Mouse (Mus musculus) lung, embryonic 14.5 days (tissue): ENCODE data around the gene Gpsm1. TPM values are rescaled to one million over a fixed set of nuclear protein-coding genes. Genes with fewer than 3 reads are reported as not detected.

Experiments
- ATAC-seq: fragments of 200-750 bp; cut with Nextera tagmentation; 2 replicates; pipeline ENCODE4 v1.8.0; 2017; ENCODE audit warnings: mild to moderate bottlenecking, moderate TSS enrichment, moderate library complexity; ENCODE audit not compliant: insufficient read depth
- DNase-seq: peaks from one replicate; pipeline ENCODE4 v3.0.0-alpha.2; 2015
- H3K27ac ChIP-seq: fragments of 300-500 bp; sonication (generic); 2 replicates; pipeline ENCODE4 v1.5.1; 2014; ENCODE audit warnings: low read depth, mild to moderate bottlenecking, moderate library complexity
- H3K27me3 ChIP-seq: fragments of 300-500 bp; sonication (generic); 2 replicates; pipeline ENCODE4 v1.6.1; 2014; ENCODE audit warnings: low read length, control low read depth; ENCODE audit not compliant: insufficient read depth
- H3K36me3 ChIP-seq: fragments of 300-500 bp; sonication (generic); 2 replicates; pipeline ENCODE4 v1.6.1; 2014; ENCODE audit warnings: control low read depth; ENCODE audit not compliant: insufficient read depth
- H3K4me1 ChIP-seq: fragments of 300-500 bp; sonication (generic); 2 replicates; pipeline ENCODE4 v1.6.1; 2014; ENCODE audit warnings: antibody characterized with exemption, control low read depth; ENCODE audit not compliant: insufficient read depth
- H3K4me2 ChIP-seq: fragments of 300-500 bp; sonication (generic); 2 replicates; pipeline ENCODE4 v1.6.1; 2014; ENCODE audit warnings: mild to moderate bottlenecking
- H3K4me3 ChIP-seq: fragments of 300-500 bp; sonication (generic); 2 replicates; pipeline ENCODE4 v1.5.1; 2014; ENCODE audit warnings: low read depth, low read length
- H3K9ac ChIP-seq: fragments of 300-500 bp; sonication (generic); 2 replicates; pipeline ENCODE4 v1.6.1; 2014
- H3K9me3 ChIP-seq: fragments of 300-500 bp; sonication (generic); 2 replicates; pipeline ENCODE4 v1.6.1; 2016; ENCODE audit warnings: low read depth, low read length, control low read depth
- CTCF ChIP-seq: IDR thresholded peaks from 2 replicates; pipeline ENCODE4 v1.5.1; 2016; ENCODE audit warnings: antibody characterized with exemption, low read depth
- WGBS: fragments of 180-500 bp; shearing (Covaris S2); extraction: QIAGEN DNeasy Blood & Tissue Kit; methylation state at CpG from one replicate; pipeline ENCODE4 v1.1.7; 2014; 5-methylcytosine and 5-hydroxymethylcytosine counted together
- polyA plus RNA-seq: library from polyadenylated mRNA; unstranded; fragments of >200 nt; fragmentation: Nextera tagmentation; extraction: Ambion mirVana; gene quantifications from 2 replicates; pipeline ENCODE4 v1.2.1, GENCODE M21; 2014

The Gpsm1 gene
- 37.9 and 40.5 TPM in 2 replicates for polyA plus RNA-seq

DNA sequence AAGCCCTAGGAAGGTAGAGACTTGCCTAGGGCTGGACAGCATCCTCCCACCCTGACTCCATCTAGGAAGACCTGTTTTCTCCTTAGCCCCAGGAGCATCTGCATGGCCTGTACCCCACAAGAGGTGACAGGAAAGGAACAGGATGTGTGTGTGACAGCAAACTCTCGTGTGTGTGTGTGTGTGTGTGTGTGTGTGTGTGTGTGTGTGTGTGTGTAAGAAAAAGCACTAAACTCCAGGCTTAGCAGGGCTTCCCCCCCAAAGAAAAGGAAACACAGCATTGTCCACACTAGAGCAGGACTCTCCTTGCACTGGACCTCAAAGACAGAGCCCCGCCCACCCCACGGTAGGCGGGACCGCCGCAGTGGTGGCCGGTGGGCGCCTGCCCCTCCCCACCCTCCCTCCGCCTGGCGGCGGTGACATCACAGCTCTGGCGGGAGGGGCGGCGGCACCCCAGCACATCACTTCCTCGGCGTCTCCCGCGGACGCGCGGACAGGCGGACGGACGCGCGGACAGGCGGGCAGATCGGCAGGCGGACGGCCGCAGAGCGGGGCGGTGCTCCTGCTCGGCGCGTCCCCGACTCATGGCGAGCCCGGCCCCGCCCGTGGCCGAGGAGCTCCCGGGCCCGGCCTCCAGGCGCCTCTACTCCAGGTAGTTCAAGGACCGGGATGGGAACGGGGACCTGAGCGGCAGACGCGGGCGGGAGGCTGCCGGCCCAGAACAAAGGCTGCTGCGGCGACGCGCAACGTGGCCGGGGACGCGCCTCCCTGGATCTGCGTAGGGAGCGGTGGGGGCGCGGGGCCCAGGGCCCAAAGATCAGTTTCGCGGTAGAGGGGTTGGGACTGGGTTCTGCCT, at the start of gene Gpsm1:
Gene Gpsm1, plus strand, starts transcription at position 444 of the 853 bp plus-strand sequence.
- no peaks in the 10 kb centered on the region for H3K9me3 ChIP-seq
- TF ChIP-seq CTCF, result no peak
- H3K4me2 ChIP-seq, result peak within 1 kb of the TSS; percentile 92
- peak within 1 kb of the TSS; percentile 99 for H3K27ac ChIP-seq
- ATAC-seq (peak; percentile 68), DNase-seq (peak; percentile 95)
- H3K9ac ChIP-seq, result peak within 1 kb of the TSS; percentile 92
- peaks cover 34% of the 10 kb centered on the region for H3K4me1 ChIP-seq
- H3K36me3 ChIP-seq, result peaks cover 17% of the 10 kb centered on the region; the same call in 1 of the 2 replicates
- WGBS, result under 1% methylated on average over 62 of the region's 66 CpGs
- H3K4me3 ChIP-seq, result peak within 1 kb of the TSS; percentile 87
- no peaks in the 10 kb centered on the region for H3K27me3 ChIP-seq

DNA sequence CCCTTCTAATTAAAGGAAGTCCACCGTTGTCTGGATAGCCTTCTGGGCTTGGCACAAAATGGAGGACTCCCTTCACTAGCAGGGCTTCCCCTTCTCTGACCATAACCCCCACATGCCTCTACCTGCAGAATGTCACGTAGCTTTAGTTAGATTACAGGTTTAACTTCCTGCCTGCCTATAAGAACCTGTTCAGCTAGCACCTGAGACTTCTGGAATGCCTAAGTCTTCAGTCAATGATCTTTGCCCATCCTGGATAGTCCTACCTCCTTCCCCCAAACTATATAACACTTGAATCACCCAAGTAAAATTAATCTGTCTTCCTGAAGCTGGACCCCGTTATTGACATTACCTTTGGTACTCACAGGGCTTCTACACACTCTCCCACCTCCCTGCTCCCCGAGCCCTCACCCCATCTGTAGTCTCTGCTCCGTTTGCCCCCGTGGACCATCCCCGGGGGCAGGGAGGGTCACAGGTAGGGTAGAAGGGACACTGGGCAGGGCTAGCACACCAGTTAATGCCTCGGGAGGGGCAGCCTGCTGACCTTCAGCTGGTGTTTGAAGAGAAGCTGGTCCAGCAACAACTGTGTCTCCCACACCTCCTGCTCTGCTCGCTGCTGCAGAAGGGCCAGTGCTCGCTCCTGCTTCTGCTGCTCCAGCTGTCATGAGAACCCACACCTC, 49.1 kb upstream of the Gpsm1 start:
- Histone ChIP-seq H3K27me3 (no peaks in the 10 kb centered on the region), H3K4me1 (no peaks in the 10 kb centered on the region), H3K9ac (no peak overlapping the region), H3K4me3 (no peak overlapping the region), H3K4me2 (no peak overlapping the region), H3K36me3 (no peaks in the 10 kb centered on the region), H3K9me3 (no peaks in the 10 kb centered on the region), H3K27ac (no peak overlapping the region)
- WGBS, result 66% methylated on average over 10 of the region's 10 CpGs
- DNase-seq, result no peak
- no peak for TF ChIP-seq CTCF
- no peak for ATAC-seq

GRCm38 (mm10) chr2:26268216-26268615, 47.1 kb upstream of the Gpsm1 start:
- no peaks in the 10 kb centered on the region for H3K27me3 ChIP-seq
- H3K27ac ChIP-seq, result no peak overlapping the region
- no peak for TF ChIP-seq CTCF
- H3K4me3 ChIP-seq, result no peak overlapping the region
- H3K9ac ChIP-seq, result no peak overlapping the region
- H3K9me3 ChIP-seq, result no peaks in the 10 kb centered on the region
- H3K36me3 ChIP-seq, result no peaks in the 10 kb centered on the region
- no peak overlapping the region for H3K4me2 ChIP-seq
- no peak for DNase-seq
- H3K4me1 ChIP-seq, result no peaks in the 10 kb centered on the region
- no peak for ATAC-seq
- 62% methylated on average over 3 of the region's 3 CpGs for WGBS

DNA sequence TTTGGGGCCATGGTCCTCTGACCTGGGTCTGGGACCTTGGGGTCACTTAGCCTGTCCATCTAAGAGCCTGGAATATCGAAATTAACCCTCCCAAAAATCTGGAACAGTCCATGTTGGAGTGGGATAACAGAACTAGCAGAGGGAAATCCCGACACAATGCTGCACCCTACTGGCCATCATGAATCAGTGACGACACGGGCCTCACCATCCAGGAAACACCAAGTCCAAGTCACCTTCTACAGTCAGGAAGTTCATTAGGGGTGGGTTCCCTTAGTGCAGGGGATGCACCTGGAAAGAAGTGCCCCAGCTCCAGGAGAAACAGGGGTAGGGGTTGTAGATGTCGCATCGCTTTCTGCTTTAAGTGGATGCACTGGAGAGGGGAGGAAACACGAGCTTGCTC, 41.7 kb upstream of the Gpsm1 start:
- H3K27me3 ChIP-seq, result no peaks in the 10 kb centered on the region
- H3K9me3 ChIP-seq, result no peaks in the 10 kb centered on the region
- H3K36me3 ChIP-seq, result no peaks in the 10 kb centered on the region
- H3K4me2 ChIP-seq, result no peak overlapping the region
- peak; percentile 90 for TF ChIP-seq CTCF
- no peak overlapping the region for H3K4me3 ChIP-seq
- ATAC-seq (peak; percentile 58), DNase-seq (peak; percentile 89)
- H3K9ac ChIP-seq, result no peak overlapping the region
- 12% methylated on average over 7 of the region's 7 CpGs for WGBS
- H3K4me1 ChIP-seq, result no peaks in the 10 kb centered on the region
- no peak overlapping the region for H3K27ac ChIP-seq

- H3K4me2 ChIP-seq, result no peak overlapping the region
- DNase-seq (no peak), ATAC-seq (no peak)
- H3K9me3 ChIP-seq, result no peaks in the 10 kb centered on the region
- no peak for TF ChIP-seq CTCF
- H3K36me3 ChIP-seq, result no peaks in the 10 kb centered on the region
- no peak overlapping the region for H3K4me3 ChIP-seq
- WGBS, result 77% methylated on average over 3 of the region's 3 CpGs
- no peak overlapping the region for H3K27ac ChIP-seq
- no peak overlapping the region for H3K9ac ChIP-seq
- H3K4me1 ChIP-seq, result no peaks in the 10 kb centered on the region
- no peaks in the 10 kb centered on the region for H3K27me3 ChIP-seq
These were observed 35.6 kb upstream of the Gpsm1 start for GRCm38 (mm10) chr2:26279712-26280111.

DNA sequence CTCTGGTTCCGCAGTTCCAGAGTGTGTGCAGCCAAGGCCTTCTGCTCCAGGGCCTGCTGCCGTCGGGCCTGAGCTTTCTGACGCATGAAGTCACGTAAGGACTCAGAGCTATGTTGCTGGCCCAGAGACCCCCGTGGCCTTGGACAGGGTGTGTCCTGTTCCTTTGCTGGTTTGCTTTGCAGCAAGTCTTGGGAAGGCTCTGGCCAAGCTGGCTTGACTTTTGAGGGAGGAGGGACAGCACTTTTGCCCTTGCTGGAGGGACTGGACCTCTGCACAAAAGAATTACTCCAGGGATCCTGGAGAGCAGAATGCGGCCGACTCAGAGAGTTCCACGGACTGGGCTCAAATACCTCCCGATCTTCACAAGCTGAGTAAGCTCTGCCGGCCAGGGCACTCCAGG, 34.7 kb upstream of the Gpsm1 start:
- 78% methylated on average over 11 of the region's 11 CpGs for WGBS
- Histone ChIP-seq H3K36me3 (no peaks in the 10 kb centered on the region), H3K4me3 (no peak overlapping the region), H3K9me3 (no peaks in the 10 kb centered on the region), H3K27ac (no peak overlapping the region), H3K4me2 (no peak overlapping the region), H3K4me1 (no peaks in the 10 kb centered on the region), H3K9ac (no peak overlapping the region), H3K27me3 (no peaks in the 10 kb centered on the region)
- DNase-seq (no peak), ATAC-seq (no peak)
- TF ChIP-seq CTCF, result no peak

DNA sequence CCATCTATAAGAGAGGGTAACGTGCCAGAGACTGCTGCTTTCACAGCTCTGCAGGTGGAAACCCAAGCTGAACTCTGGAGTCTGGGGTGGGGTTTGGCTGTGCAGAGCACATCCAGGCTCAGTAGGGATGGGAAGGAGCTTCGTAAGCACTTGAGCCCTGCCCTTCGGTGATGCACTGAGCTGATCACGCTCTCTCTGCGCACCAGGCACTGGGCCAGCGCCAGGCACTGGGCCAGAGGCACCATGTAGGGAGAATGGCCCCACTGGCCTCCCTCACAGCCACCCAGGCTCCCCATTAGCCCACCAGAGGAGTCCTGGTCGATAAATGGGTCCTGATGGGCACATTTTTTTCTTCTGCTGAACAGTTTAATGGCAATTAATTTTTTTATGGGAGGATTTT, 29.5 kb upstream of the Gpsm1 start:
- ATAC-seq, result no peak
- WGBS, result 43% methylated on average over 7 of the region's 7 CpGs

More for the DNA sequence above, 29.5 kb upstream of the Gpsm1 start:
- Histone ChIP-seq H3K4me1 (no peaks in the 10 kb centered on the region; the same call in 1 of the 2 replicates), H3K36me3 (no peaks in the 10 kb centered on the region), H3K9ac (no peak overlapping the region), H3K4me3 (no peak overlapping the region), H3K27ac (no peak overlapping the region), H3K27me3 (no peaks in the 10 kb centered on the region), H3K4me2 (no peak overlapping the region), H3K9me3 (no peaks in the 10 kb centered on the region)
- DNase-seq, result peak; percentile 70
- no peak for TF ChIP-seq CTCF
